15 mouse cellular contexts compared by ENCODE assay signal in the genomic region with DNA sequence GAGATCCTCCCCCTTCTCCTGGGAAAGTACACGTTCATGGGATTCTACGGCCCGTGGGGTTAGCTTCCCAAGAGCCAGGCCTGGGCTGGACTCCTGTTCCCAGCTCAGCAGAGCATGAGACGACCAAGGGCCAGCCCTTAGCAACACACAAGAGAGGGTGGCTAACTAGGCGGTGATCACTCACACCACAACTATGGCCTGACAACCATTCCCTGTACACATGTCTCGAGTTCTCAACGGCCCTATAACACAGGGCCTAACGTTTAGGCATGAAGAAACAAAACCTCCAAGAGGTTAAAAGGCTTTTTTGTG. TPM values are rescaled to one million over a fixed set of nuclear protein-coding genes. Genes with fewer than 3 reads are reported as not detected.
DNase-seq lines count a peak whose midpoint lies in the region; ATAC-seq lines count a peak whose summit lies in the region.
"Had no signal": no experiment of that assay in that cellular context is flagged by ENCODE, and none has a peak within 500 bp of the region (broad histone marks: within the 10 kb centered on the region; RNA-seq: fewer than 3 reads in every experiment).

No protein-coding gene starts in this region.

- 72% methylated on average over 8 of the region's 8 CpGs for WGBS in forebrain, embryonic 13.5 days
- 80% methylated on average over 8 of the region's 8 CpGs for WGBS in forebrain, embryonic 12.5 days
- 28% methylated on average over 8 of the region's 8 CpGs for WGBS in kidney, embryonic 16.5 days
- 56% methylated on average over 8 of the region's 8 CpGs for WGBS in intestine, embryonic 16.5 days
- 54% methylated on average over 8 of the region's 8 CpGs for WGBS in stomach, embryonic 15.5 days

- H3K4me1 ChIP-seq in forebrain, embryonic 13.5 days, result peaks cover 25% of the 10 kb centered on the region
- H3K4me1 ChIP-seq in forebrain, embryonic 12.5 days, result peaks cover 31% of the 10 kb centered on the region
- H3K4me1 ChIP-seq in kidney, embryonic 16.5 days (ENCODE audit: insufficient read depth, low read length), result peaks cover 58% of the 10 kb centered on the region
- peaks cover 18% of the 10 kb centered on the region for H3K4me1 ChIP-seq in intestine, embryonic 16.5 days (ENCODE audit: control insufficient read depth, insufficient read depth, low read length)
- peaks cover 34% of the 10 kb centered on the region for H3K4me1 ChIP-seq in stomach, embryonic 15.5 days

- DNase-seq in kidney, postnatal 10 days, result no peak
- no peak for DNase-seq in right cerebral cortex, postnatal 36 days (ENCODE audit: low spot score in 2 of 2)
- no peak for DNase-seq in gastrocnemius, adult 18-20 months (ENCODE audit: low spot score)
- DNase-seq: cerebellum, postnatal 25 days; gastrocnemius, postnatal 36 days; thymus, adult 18-20 months had no signal

- H3K27ac ChIP-seq in forebrain, embryonic 13.5 days, result no peak overlapping the region
- no peak overlapping the region for H3K27ac ChIP-seq in forebrain, embryonic 12.5 days
- peak overlapping the region; percentile 78 for H3K27ac ChIP-seq in kidney, embryonic 16.5 days (ENCODE audit: low read length)
- H3K27ac ChIP-seq in intestine, embryonic 16.5 days (ENCODE audit: low read length), result peak overlapping the region; percentile 59
- peak overlapping the region; percentile 55; the same call in 1 of the 2 replicates for H3K27ac ChIP-seq in stomach, embryonic 15.5 days
- H3K27ac ChIP-seq: forebrain, embryonic 15.5 days had no signal

- ATAC-seq in forebrain, embryonic 13.5 days, result no peak
- ATAC-seq in forebrain, embryonic 12.5 days (ENCODE audit: low FRiP score), result no peak
- ATAC-seq in kidney, embryonic 16.5 days (ENCODE audit: low FRiP score, low TSS enrichment), result peak; percentile 36; the same call in 1 of the 2 replicates
- no peak for ATAC-seq in intestine, embryonic 16.5 days
- ATAC-seq in stomach, embryonic 15.5 days (ENCODE audit: insufficient read depth, low FRiP score, low read depth), result no peak
- ATAC-seq: forebrain, embryonic 15.5 days; midbrain, embryonic 16.5 days; Patski had no signal

- no peak overlapping the region for H3K4me3 ChIP-seq in forebrain, embryonic 13.5 days
- H3K4me3 ChIP-seq in forebrain, embryonic 12.5 days (replicated peaks), result no peak overlapping the region
- H3K4me3 ChIP-seq in kidney, embryonic 16.5 days (ENCODE audit: low read length), result no peak overlapping the region
- H3K4me3 ChIP-seq in intestine, embryonic 16.5 days (ENCODE audit: low read length), result no peak overlapping the region
- H3K4me3 ChIP-seq in stomach, embryonic 15.5 days (replicated peaks), result no peak overlapping the region
- H3K4me3 ChIP-seq: embryonic facial prominence, embryonic 15.5 days; forebrain, embryonic 15.5 days had no signal

- 0 out of 2 replicates have a peak overlapping the region, but pooled peaks have one; percentile 5 for H3K9ac ChIP-seq in forebrain, embryonic 13.5 days
- H3K9ac ChIP-seq in forebrain, embryonic 12.5 days, result no peak overlapping the region
- H3K9ac ChIP-seq in kidney, embryonic 16.5 days (replicated peaks; ENCODE audit: low read length), result 0 out of 2 replicates have a peak overlapping the region, but pooled peaks have one; percentile 29
- no peak overlapping the region for H3K9ac ChIP-seq in intestine, embryonic 16.5 days (ENCODE audit: low read depth, low read length)
- no peak overlapping the region for H3K9ac ChIP-seq in stomach, embryonic 15.5 days
- H3K9ac ChIP-seq: embryonic facial prominence, embryonic 15.5 days; forebrain, embryonic 15.5 days had no signal

- H3K27me3 ChIP-seq in forebrain, embryonic 13.5 days, result no peaks in the 10 kb centered on the region
- no peaks in the 10 kb centered on the region for H3K27me3 ChIP-seq in forebrain, embryonic 12.5 days
- H3K27me3 ChIP-seq in kidney, embryonic 16.5 days (ENCODE audit: insufficient read depth, low read length), result no peaks in the 10 kb centered on the region
- H3K27me3 ChIP-seq in intestine, embryonic 16.5 days (replicated peaks; ENCODE audit: control insufficient read depth, insufficient read depth, low read length), result no peaks in the 10 kb centered on the region
- H3K27me3 ChIP-seq in stomach, embryonic 15.5 days (replicated peaks), result no peaks in the 10 kb centered on the region
- H3K27me3 ChIP-seq: embryonic facial prominence, embryonic 15.5 days; forebrain, embryonic 15.5 days; Patski had no signal

- no peaks in the 10 kb centered on the region for H3K36me3 ChIP-seq in forebrain, embryonic 13.5 days (ENCODE audit: poor library complexity, severe bottlenecking)
- no peaks in the 10 kb centered on the region for H3K36me3 ChIP-seq in forebrain, embryonic 12.5 days (replicated peaks)
- no peaks in the 10 kb centered on the region for H3K36me3 ChIP-seq in kidney, embryonic 16.5 days (ENCODE audit: insufficient read depth, low read length)
- H3K36me3 ChIP-seq in intestine, embryonic 16.5 days (ENCODE audit: control insufficient read depth, insufficient read depth, low read length), result no peaks in the 10 kb centered on the region
- no peaks in the 10 kb centered on the region for H3K36me3 ChIP-seq in stomach, embryonic 15.5 days
- H3K36me3 ChIP-seq: embryonic facial prominence, embryonic 15.5 days; forebrain, embryonic 15.5 days had no signal

- H3K4me2 ChIP-seq in forebrain, embryonic 13.5 days, result no peak overlapping the region
- no peak overlapping the region for H3K4me2 ChIP-seq in forebrain, embryonic 12.5 days
- no peak overlapping the region for H3K4me2 ChIP-seq in kidney, embryonic 16.5 days (replicated peaks; ENCODE audit: low read depth, low read length)
- H3K4me2 ChIP-seq in intestine, embryonic 16.5 days (ENCODE audit: low read depth, low read length), result no peak overlapping the region
- no peak overlapping the region for H3K4me2 ChIP-seq in stomach, embryonic 15.5 days
- H3K4me2 ChIP-seq: embryonic facial prominence, embryonic 15.5 days; forebrain, embryonic 15.5 days had no signal

- no peaks in the 10 kb centered on the region for H3K9me3 ChIP-seq in forebrain, embryonic 13.5 days (replicated peaks)
- H3K9me3 ChIP-seq in forebrain, embryonic 12.5 days, result no peaks in the 10 kb centered on the region
- no peaks in the 10 kb centered on the region for H3K9me3 ChIP-seq in kidney, embryonic 16.5 days (ENCODE audit: low read length)
- no peaks in the 10 kb centered on the region for H3K9me3 ChIP-seq in intestine, embryonic 16.5 days (ENCODE audit: control insufficient read depth, low read length)
- no peaks in the 10 kb centered on the region for H3K9me3 ChIP-seq in stomach, embryonic 15.5 days
- H3K9me3 ChIP-seq: embryonic facial prominence, embryonic 15.5 days; forebrain, embryonic 15.5 days had no signal

RNA-seq across cellular contexts. Expression of a gene that starts 29.2 kb away (rescaled TPM):
- 0.28 and 0.30 TPM in 2 replicates for polyA plus RNA-seq in forebrain, embryonic 13.5 days (2015; fragmentation: Nextera tagmentation; extraction: Ambion mirVana)
- polyA plus RNA-seq in forebrain, embryonic 12.5 days (2016; fragmentation: Nextera tagmentation; extraction: Ambion mirVana), result 0.36 and 0.52 TPM in 2 replicates
- 7.9 and 10.8 TPM in 2 replicates for polyA plus RNA-seq in kidney, embryonic 16.5 days (2015; fragmentation: Nextera tagmentation; extraction: Ambion mirVana)
- 1.0 TPM in 2 replicates for polyA plus RNA-seq in intestine, embryonic 16.5 days (2015; fragmentation: Nextera tagmentation; extraction: Ambion mirVana)
- polyA plus RNA-seq in stomach, embryonic 15.5 days (2015; fragmentation: Nextera tagmentation; extraction: Ambion mirVana), result 13.6 and 20.4 TPM in 2 replicates
- total RNA-seq in gastrocnemius, adult 18-20 months (2021), result 10 to 100 TPM; 11.3 to 12.9 TPM

RNA-seq across cellular contexts. Expression of a gene that starts 51.0 kb away (rescaled TPM):
- 670 and 681 TPM in 2 replicates for polyA plus RNA-seq in forebrain, embryonic 13.5 days (2015; fragmentation: Nextera tagmentation; extraction: Ambion mirVana)
- polyA plus RNA-seq in forebrain, embryonic 12.5 days (2016; fragmentation: Nextera tagmentation; extraction: Ambion mirVana), result 584 and 589 TPM in 2 replicates
- polyA plus RNA-seq in kidney, embryonic 16.5 days (2015; fragmentation: Nextera tagmentation; extraction: Ambion mirVana), result 739 and 758 TPM in 2 replicates
- polyA plus RNA-seq in intestine, embryonic 16.5 days (2015; fragmentation: Nextera tagmentation; extraction: Ambion mirVana), result 671 and 691 TPM in 2 replicates
- 670 and 699 TPM in 2 replicates for polyA plus RNA-seq in stomach, embryonic 15.5 days (2015; fragmentation: Nextera tagmentation; extraction: Ambion mirVana)
- total RNA-seq in gastrocnemius, adult 18-20 months (2021), result 100 to 1,000 TPM; 167 to 172 TPM

Comparison
In these comparisons a context has a peak if more than half of its experiments do, and no peak if none do; other contexts are left out.
1. H3K9ac ChIP-seq: peak in forebrain, embryonic 13.5 days (single experiment) and kidney, embryonic 16.5 days (single experiment); none in forebrain, embryonic 12.5 days (single experiment), intestine, embryonic 16.5 days (single experiment) and stomach, embryonic 15.5 days (single experiment).
2. H3K27ac ChIP-seq: peak in kidney, embryonic 16.5 days (single experiment), intestine, embryonic 16.5 days (single experiment) and stomach, embryonic 15.5 days (single experiment); none in forebrain, embryonic 13.5 days (single experiment) and forebrain, embryonic 12.5 days (single experiment).